Comparison of ENCODE assay signal across 26 mouse cellular contexts in genomic region chr5:63947526-63947925, GRCm38 (mm10).
"Had no signal": no experiment of that assay in that cellular context is flagged by ENCODE, and none has a peak within 500 bp of the region (broad histone marks: within the 10 kb centered on the region; RNA-seq: fewer than 3 reads in every experiment).

No protein-coding gene starts in this region.

- H3K27me3 ChIP-seq: heart, embryonic 13.5 days; heart, embryonic 15.5 days; hindbrain, embryonic 13.5 days; hindbrain, embryonic 15.5 days; limb, embryonic 12.5 days; liver, embryonic 13.5 days; liver, embryonic 15.5 days had no signal

- ATAC-seq: hindbrain, postnatal 0 days; intestine, embryonic 16.5 days had no signal

- DNase-seq: gastrocnemius, postnatal 14 days; gastrocnemius, postnatal 36 days; heart, adult 11 months; heart, adult 2 months; heart, postnatal 14 days; heart, postnatal 36 days; kidney, adult 18-20 months; kidney, adult 8-10 months; kidney, postnatal 10 days; kidney, postnatal 25 days; kidney, postnatal 4 days; liver; liver, embryonic 13.5 days had no signal

- H3K4me2 ChIP-seq: heart, embryonic 11.5 days; heart, embryonic 13.5 days; heart, embryonic 15.5 days; hindbrain, embryonic 13.5 days; hindbrain, embryonic 15.5 days; limb, embryonic 12.5 days; liver, embryonic 11.5 days; liver, embryonic 13.5 days; liver, embryonic 15.5 days had no signal

- H3K4me3 ChIP-seq: heart, adult 2 months; heart, embryonic 13.5 days; heart, embryonic 15.5 days; hindbrain, embryonic 13.5 days; hindbrain, embryonic 15.5 days; layer of hippocampus, adult 2 months; left cerebral cortex, adult 2 months; limb, embryonic 10.5 days; limb, embryonic 12.5 days; liver, embryonic 13.5 days; liver, embryonic 15.5 days had no signal

- H3K9me3 ChIP-seq: heart, embryonic 13.5 days; heart, embryonic 15.5 days; hindbrain, embryonic 13.5 days; hindbrain, embryonic 15.5 days; limb, embryonic 10.5 days; limb, embryonic 12.5 days; liver, embryonic 13.5 days; liver, embryonic 15.5 days had no signal

- H3K36me3 ChIP-seq: heart, embryonic 13.5 days; heart, embryonic 15.5 days; hindbrain, embryonic 13.5 days; hindbrain, embryonic 15.5 days; limb, embryonic 10.5 days; limb, embryonic 12.5 days; liver, embryonic 13.5 days; liver, embryonic 15.5 days had no signal

- H3K4me1 ChIP-seq: hindbrain, embryonic 15.5 days had no signal

- H3K27ac ChIP-seq: heart, adult 2 months; heart, embryonic 13.5 days; heart, embryonic 15.5 days; hindbrain, embryonic 13.5 days; hindbrain, embryonic 15.5 days; hindbrain, postnatal 0 days; layer of hippocampus, adult 2 months; left cerebral cortex, adult 2 months; limb, embryonic 10.5 days; limb, embryonic 12.5 days; liver, embryonic 13.5 days; liver, embryonic 15.5 days had no signal

- H3K9ac ChIP-seq: heart, embryonic 13.5 days; heart, embryonic 15.5 days; hindbrain, embryonic 13.5 days; hindbrain, embryonic 15.5 days; limb, embryonic 12.5 days; liver, embryonic 13.5 days; liver, embryonic 15.5 days had no signal
